ENCODE assay signal across 12 mouse cellular contexts in the genomic region with DNA sequence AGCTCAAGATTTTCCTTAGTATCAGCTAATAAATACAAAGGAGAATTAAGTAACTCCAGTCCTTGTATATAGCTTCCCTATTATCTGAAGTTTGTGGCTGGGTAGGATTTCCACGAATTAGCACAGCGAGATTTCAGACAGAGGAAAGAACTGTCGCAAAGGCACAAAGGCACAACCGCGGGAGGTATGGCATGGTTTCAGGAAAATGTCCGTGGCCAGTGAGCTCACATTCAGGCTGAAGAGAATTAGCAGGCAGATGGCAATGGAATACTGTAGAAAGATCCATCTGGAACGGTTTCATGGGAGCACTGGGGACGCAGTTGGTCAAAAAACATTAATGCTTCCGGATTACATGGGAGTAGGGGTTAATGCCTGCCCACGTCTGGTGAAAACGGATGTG.
DNase-seq lines count a peak whose midpoint lies in the region; ATAC-seq lines count a peak whose summit lies in the region.
"Had no signal": no experiment of that assay in that cellular context is flagged by ENCODE, and none has a peak within 500 bp of the region (broad histone marks: within the 10 kb centered on the region; RNA-seq: fewer than 3 reads in every experiment).

No protein-coding gene starts in this region.

- 41% methylated on average over 11 of the region's 11 CpGs for WGBS in hindbrain, embryonic 14.5 days
- WGBS in hindbrain, embryonic 11.5 days = 65% methylated on average over 11 of the region's 11 CpGs

- H3K36me3 ChIP-seq in hindbrain, embryonic 14.5 days (replicated peaks; ENCODE audit: control insufficient read depth, insufficient read depth) = no peaks in the 10 kb centered on the region
- no peaks in the 10 kb centered on the region for H3K36me3 ChIP-seq in hindbrain, embryonic 11.5 days (ENCODE audit: control insufficient read depth, insufficient read depth, low read length)
- H3K36me3 ChIP-seq: limb, embryonic 15.5 days; midbrain, embryonic 12.5 days had no signal

- no peaks in the 10 kb centered on the region for H3K9me3 ChIP-seq in hindbrain, embryonic 14.5 days (ENCODE audit: control insufficient read depth, low read length)
- H3K9me3 ChIP-seq in hindbrain, embryonic 11.5 days (ENCODE audit: control insufficient read depth, low read length) = no peaks in the 10 kb centered on the region
- H3K9me3 ChIP-seq: limb, embryonic 15.5 days; midbrain, embryonic 12.5 days had no signal

- peak; percentile 62 for DNase-seq in hindbrain, embryonic 14.5 days (ENCODE audit: low spot score)
- DNase-seq in hindbrain, embryonic 11.5 days (ENCODE audit: low spot score) = no peak
- peak; percentile 20 for DNase-seq in right cerebral cortex, postnatal 4 days
- no peak for DNase-seq in right cerebral cortex, postnatal 14 days
- peak; percentile 98 for DNase-seq in cerebellum, adult 9-10 months
- no peak for DNase-seq in thymus, postnatal 4 days
- no peak for DNase-seq in embryo, embryonic 9.5 days (ENCODE audit: extremely low spot score)
- DNase-seq: layer of hippocampus, postnatal 36 days had no signal

- H3K9ac ChIP-seq in hindbrain, embryonic 14.5 days = no peak overlapping the region
- H3K9ac ChIP-seq in hindbrain, embryonic 11.5 days (ENCODE audit: low read depth, low read length) = no peak overlapping the region
- H3K9ac ChIP-seq: limb, embryonic 15.5 days; midbrain, embryonic 12.5 days had no signal

- ATAC-seq in hindbrain, embryonic 14.5 days (ENCODE audit: low FRiP score) = no peak; the same call in 1 of the 2 replicates
- no peak for ATAC-seq in hindbrain, embryonic 11.5 days (ENCODE audit: low FRiP score)
- ATAC-seq: lung, postnatal 0 days had no signal

- no peak overlapping the region for H3K4me2 ChIP-seq in hindbrain, embryonic 14.5 days (replicated peaks)
- no peak overlapping the region for H3K4me2 ChIP-seq in hindbrain, embryonic 11.5 days (replicated peaks; ENCODE audit: low read depth, low read length)
- H3K4me2 ChIP-seq: limb, embryonic 15.5 days; midbrain, embryonic 12.5 days had no signal

- peaks cover 9% of the 10 kb centered on the region for H3K4me1 ChIP-seq in hindbrain, embryonic 14.5 days (replicated peaks; ENCODE audit: control insufficient read depth, insufficient read depth, low read length)
- 0 out of 2 replicates have a peak, but pooled peaks cover 2% of the 10 kb centered on the region for H3K4me1 ChIP-seq in hindbrain, embryonic 11.5 days (replicated peaks; ENCODE audit: control insufficient read depth, insufficient read depth, low read length)
- H3K4me1 ChIP-seq: limb, embryonic 15.5 days had no signal

- no peaks in the 10 kb centered on the region for H3K27me3 ChIP-seq in hindbrain, embryonic 14.5 days (ENCODE audit: control insufficient read depth, insufficient read depth, low read length)
- H3K27me3 ChIP-seq in hindbrain, embryonic 11.5 days (ENCODE audit: control insufficient read depth, insufficient read depth, low read length) = no peaks in the 10 kb centered on the region
- H3K27me3 ChIP-seq: limb, embryonic 15.5 days; midbrain, embryonic 12.5 days had no signal

- H3K27ac ChIP-seq in hindbrain, embryonic 14.5 days = no peak overlapping the region
- no peak overlapping the region for H3K27ac ChIP-seq in hindbrain, embryonic 11.5 days (ENCODE audit: low read depth, low read length)
- H3K27ac ChIP-seq: kidney, postnatal 0 days; limb, embryonic 15.5 days; midbrain, embryonic 12.5 days had no signal

- H3K4me3 ChIP-seq in hindbrain, embryonic 14.5 days (replicated peaks; ENCODE audit: low read length) = no peak overlapping the region
- no peak overlapping the region for H3K4me3 ChIP-seq in hindbrain, embryonic 11.5 days (ENCODE audit: low read depth, low read length)
- H3K4me3 ChIP-seq: limb, embryonic 15.5 days; midbrain, embryonic 12.5 days had no signal

Comparison
In these comparisons a context has a peak if more than half of its experiments do, and no peak if none do; other contexts are left out.
1. DNase-seq: peak in hindbrain, embryonic 14.5 days (single experiment), right cerebral cortex, postnatal 4 days (single experiment) and cerebellum, adult 9-10 months (single experiment); none in hindbrain, embryonic 11.5 days (single experiment), right cerebral cortex, postnatal 14 days (single experiment), thymus, postnatal 4 days (single experiment) and embryo, embryonic 9.5 days (single experiment).